Mouse (Mus musculus) liver, embryonic 11.5 days (tissue): ENCODE results near the gene Olfr799. TPM values are rescaled to one million over a fixed set of nuclear protein-coding genes. Genes with fewer than 3 reads are reported as not detected.

Experiments used
- ATAC-seq: fragments of 200-750 bp; cut with Nextera tagmentation; replicated peaks from 2 replicates; pipeline ENCODE4 v1.8.0; 2017; ENCODE audit warnings: moderate number of reproducible peaks, mild to moderate bottlenecking, moderate TSS enrichment, moderate library complexity; ENCODE audit not compliant: low FRiP score
- DNase-seq: peaks from one replicate; pipeline ENCODE4 v3.0.0-alpha.2; 2017; ENCODE audit warnings: low spot score
- H3K27ac ChIP-seq: fragments of 300-500 bp; sonication (generic); 2 replicates; pipeline ENCODE4 v1.5.1; 2014; ENCODE audit warnings: mild to moderate bottlenecking, low read depth, low read length, control low read depth
- H3K27me3 ChIP-seq: fragments of 300-500 bp; sonication (generic); replicated peaks from 2 replicates; pipeline ENCODE4 v1.6.1; 2014; ENCODE audit warnings: low read length, mixed read lengths; ENCODE audit not compliant: control insufficient read depth, insufficient read depth
- H3K36me3 ChIP-seq: fragments of 300-500 bp; sonication (generic); 2 replicates; pipeline ENCODE4 v1.6.1; 2014; ENCODE audit warnings: mild to moderate bottlenecking, low read length, moderate library complexity, mixed read lengths; ENCODE audit not compliant: control insufficient read depth, insufficient read depth
- H3K4me1 ChIP-seq: fragments of 300-500 bp; sonication (generic); replicated peaks from 2 replicates; pipeline ENCODE4 v1.6.1; 2014; ENCODE audit warnings: low read length, mixed read lengths; ENCODE audit not compliant: control insufficient read depth, insufficient read depth
- H3K4me2 ChIP-seq: fragments of 300-500 bp; sonication (generic); 2 replicates; pipeline ENCODE4 v1.6.1; 2014; ENCODE audit warnings: mild to moderate bottlenecking, control low read depth, moderate library complexity
- H3K4me3 ChIP-seq: fragments of 300-500 bp; sonication (generic); 2 replicates; pipeline ENCODE4 v1.5.1; 2014; ENCODE audit warnings: low read depth, low read length, control low read depth
- H3K9ac ChIP-seq: fragments of 300-500 bp; sonication (generic); 2 replicates; pipeline ENCODE4 v1.6.1; 2014; ENCODE audit warnings: low read depth, low read length, control low read depth
- H3K9me3 ChIP-seq: fragments of 300-500 bp; sonication (generic); 2 replicates; pipeline ENCODE4 v1.6.1; 2016; ENCODE audit warnings: low read length, inconsistent platforms, mixed read lengths; ENCODE audit not compliant: control insufficient read depth
- WGBS: fragments of 180-500 bp; shearing (Covaris S2); extraction: QIAGEN DNeasy Blood & Tissue Kit; methylation state at CpG from one replicate; pipeline ENCODE4 v1.1.7; 2014; 5-methylcytosine and 5-hydroxymethylcytosine counted together
- polyA plus RNA-seq: library from polyadenylated mRNA; unstranded; fragments of >200 nt; fragmentation: Nextera tagmentation; extraction: Ambion mirVana; gene quantifications from 2 replicates; pipeline ENCODE4 v1.2.1, GENCODE M21; 2014

The Olfr799 gene
- polyA plus RNA-seq, result not detected in 2 replicates

DNA sequence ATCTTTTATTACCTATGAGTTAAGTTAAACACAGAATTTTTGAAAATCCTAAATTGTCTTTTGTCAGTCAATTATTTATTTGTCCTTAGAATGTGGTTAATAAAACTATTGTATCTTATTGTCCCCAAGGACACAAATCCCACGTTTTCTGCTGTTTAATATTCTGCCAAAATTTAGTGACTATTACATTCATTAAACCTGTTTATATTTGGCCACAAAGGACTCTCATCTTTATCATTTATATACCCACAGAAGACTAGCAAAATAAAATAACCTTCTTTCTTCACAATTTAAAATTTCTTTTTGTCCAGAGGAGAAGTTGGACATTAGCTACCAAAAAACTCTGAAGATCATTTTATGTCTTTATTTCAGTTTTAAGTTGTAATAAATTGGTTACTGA, at the start of gene Olfr799:
Gene Olfr799 (plus strand): TSS at position 301 of the 400 bp plus-strand sequence.
- H3K4me1 ChIP-seq, result no peaks in the 10 kb centered on the region
- DNase-seq (no peak), ATAC-seq (no peak)
- no peak within 1 kb of the TSS for H3K27ac ChIP-seq
- H3K9ac ChIP-seq, result no peak within 1 kb of the TSS
- H3K4me3 ChIP-seq, result no peak within 1 kb of the TSS
- H3K9me3 ChIP-seq, result no peaks in the 10 kb centered on the region
- no peaks in the 10 kb centered on the region for H3K36me3 ChIP-seq
- WGBS, result 27% methylated on average over 1 of the region's 1 CpGs
- no peak within 1 kb of the TSS for H3K4me2 ChIP-seq
- H3K27me3 ChIP-seq, result no peaks in the 10 kb centered on the region

DNA sequence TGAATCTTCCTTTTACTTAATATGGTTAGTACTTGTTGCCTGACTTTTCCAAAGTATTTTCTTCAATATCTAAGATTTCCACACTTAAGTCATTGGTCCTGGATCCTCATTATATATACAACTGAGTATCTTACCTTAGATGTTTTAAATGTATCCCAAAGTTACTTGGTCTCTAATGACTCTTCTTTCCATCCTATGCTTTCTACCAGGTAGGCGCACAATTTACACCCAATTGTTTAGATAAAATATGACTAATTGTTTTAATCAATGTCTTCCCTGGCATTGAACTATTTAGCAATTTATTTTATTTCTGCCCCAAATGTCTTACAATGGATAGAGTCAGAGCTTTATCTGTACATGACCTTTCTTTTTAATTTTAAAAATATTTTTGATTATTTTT, 24.8 kb upstream of the Olfr799 start, which contains the start of gene Olfr796:
Gene Olfr796 (minus strand): TSS at position 101 of the 400 bp plus-strand sequence.
- no peaks in the 10 kb centered on the region for H3K36me3 ChIP-seq
- H3K9ac ChIP-seq, result no peak within 1 kb of the TSS
- no peaks in the 10 kb centered on the region for H3K4me1 ChIP-seq
- WGBS, result 81% methylated on average over 1 of the region's 1 CpGs
- no peaks in the 10 kb centered on the region for H3K9me3 ChIP-seq
- H3K27me3 ChIP-seq, result no peaks in the 10 kb centered on the region
- H3K4me2 ChIP-seq, result no peak within 1 kb of the TSS
- no peak within 1 kb of the TSS for H3K27ac ChIP-seq
- no peak for DNase-seq
- no peak for ATAC-seq
- no peak within 1 kb of the TSS for H3K4me3 ChIP-seq

DNA sequence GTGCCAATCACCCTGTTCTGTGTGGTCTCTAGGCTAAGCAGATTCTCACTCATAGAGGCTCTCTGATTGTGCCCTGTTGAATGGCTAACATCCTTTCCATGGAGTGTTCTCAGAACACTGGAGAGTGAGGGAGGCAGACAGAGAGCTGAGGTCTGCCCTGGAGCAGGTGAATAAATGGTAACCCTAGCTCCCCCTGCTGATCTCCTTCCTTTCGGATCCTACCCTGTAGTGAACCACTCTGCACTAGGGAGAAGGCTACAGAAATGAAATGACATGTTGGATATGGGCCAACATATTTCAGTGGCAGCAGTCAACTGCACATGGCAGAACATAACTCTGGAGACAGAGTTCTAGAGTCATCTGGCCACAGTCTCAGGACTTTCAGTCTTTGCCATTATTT, 15.6 kb upstream of the Olfr799 start:
- Histone ChIP-seq H3K4me1 (no peaks in the 10 kb centered on the region), H3K9ac (no peak overlapping the region), H3K9me3 (no peaks in the 10 kb centered on the region), H3K27ac (no peak overlapping the region), H3K27me3 (no peaks in the 10 kb centered on the region), H3K4me3 (no peak overlapping the region), H3K4me2 (no peak overlapping the region), H3K36me3 (no peaks in the 10 kb centered on the region)
- 15% methylated on average over 1 of the region's 1 CpGs for WGBS
- no peak; the same call in 1 of the 2 replicates for ATAC-seq
- DNase-seq, result no peak

DNA sequence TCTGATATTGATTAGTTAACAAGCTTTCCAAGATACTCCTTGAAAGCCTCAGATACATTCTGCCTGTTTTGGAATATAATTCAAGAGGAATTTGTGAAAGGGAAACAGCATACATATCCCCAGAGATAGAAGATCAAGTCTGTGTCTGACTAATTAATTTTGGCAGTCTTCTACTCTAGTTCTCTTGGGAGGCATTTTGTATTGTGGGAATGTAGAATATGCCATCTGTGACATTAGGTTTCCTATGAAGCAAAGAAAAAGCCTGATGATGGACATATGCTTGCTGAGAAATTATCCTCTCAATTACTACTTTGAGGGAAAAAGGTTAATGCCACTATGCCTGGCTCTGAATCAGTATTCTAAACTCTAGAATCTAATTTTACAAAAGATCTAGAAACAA, 14.0 kb upstream of the Olfr799 start:
- no peak for ATAC-seq
- no peaks in the 10 kb centered on the region for H3K27me3 ChIP-seq
- H3K36me3 ChIP-seq, result no peaks in the 10 kb centered on the region
- no peak for DNase-seq
- no peak overlapping the region for H3K9ac ChIP-seq
- no peak overlapping the region for H3K27ac ChIP-seq
- H3K4me3 ChIP-seq, result no peak overlapping the region
- no peaks in the 10 kb centered on the region for H3K4me1 ChIP-seq
- H3K4me2 ChIP-seq, result no peak overlapping the region
- no peaks in the 10 kb centered on the region for H3K9me3 ChIP-seq

DNA sequence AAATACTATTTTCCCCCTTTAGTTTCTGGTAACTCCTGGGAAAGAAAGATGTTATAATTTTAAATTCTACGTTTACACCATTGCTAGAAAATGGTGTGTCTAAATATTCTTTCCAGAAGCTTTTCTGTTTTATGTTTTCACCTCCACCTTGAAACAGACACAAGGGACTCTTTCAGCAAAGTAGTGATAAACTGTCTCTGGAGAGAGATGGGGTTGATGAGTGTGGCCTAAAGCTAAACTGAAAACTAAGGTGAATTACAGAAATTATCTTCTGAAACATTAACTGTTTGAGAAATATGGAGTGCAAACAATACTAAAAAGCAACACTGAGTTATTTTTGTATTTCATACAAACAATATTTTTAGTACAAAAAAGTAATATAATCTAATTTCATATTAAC, 9.4 kb upstream of the Olfr799 start, which contains the start of gene Olfr798:
Gene Olfr798 (minus strand): TSS at position 101 of the 400 bp plus-strand sequence.
- Histone ChIP-seq H3K4me2 (no peak within 1 kb of the TSS), H3K36me3 (no peaks in the 10 kb centered on the region), H3K4me3 (no peak within 1 kb of the TSS), H3K27ac (no peak within 1 kb of the TSS), H3K9ac (no peak within 1 kb of the TSS), H3K27me3 (no peaks in the 10 kb centered on the region), H3K4me1 (no peaks in the 10 kb centered on the region), H3K9me3 (no peaks in the 10 kb centered on the region)
- 66% methylated on average over 1 of the region's 1 CpGs for WGBS
- DNase-seq, result no peak
- no peak for ATAC-seq

DNA sequence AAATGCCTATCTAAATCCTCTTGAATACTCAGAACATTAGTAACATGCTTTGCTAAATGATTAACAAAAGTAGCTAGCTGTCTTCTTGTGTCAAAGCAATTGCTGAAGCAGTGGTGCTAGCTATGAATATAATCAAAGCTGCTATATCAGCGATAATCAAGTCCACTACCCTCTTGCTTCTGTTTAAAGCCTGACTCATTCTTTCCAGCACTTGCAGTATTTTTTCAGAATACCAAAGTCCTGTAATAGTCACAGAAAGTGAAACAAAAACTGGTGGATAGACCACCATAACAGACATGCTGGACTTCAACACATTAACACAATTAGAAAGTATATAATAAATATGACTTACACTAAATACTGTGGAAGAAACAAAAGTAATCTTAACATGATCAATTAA, 14.5 kb downstream of the Olfr799 start:
- no peak for ATAC-seq
- WGBS, result 88% methylated on average over 1 of the region's 1 CpGs

DNA sequence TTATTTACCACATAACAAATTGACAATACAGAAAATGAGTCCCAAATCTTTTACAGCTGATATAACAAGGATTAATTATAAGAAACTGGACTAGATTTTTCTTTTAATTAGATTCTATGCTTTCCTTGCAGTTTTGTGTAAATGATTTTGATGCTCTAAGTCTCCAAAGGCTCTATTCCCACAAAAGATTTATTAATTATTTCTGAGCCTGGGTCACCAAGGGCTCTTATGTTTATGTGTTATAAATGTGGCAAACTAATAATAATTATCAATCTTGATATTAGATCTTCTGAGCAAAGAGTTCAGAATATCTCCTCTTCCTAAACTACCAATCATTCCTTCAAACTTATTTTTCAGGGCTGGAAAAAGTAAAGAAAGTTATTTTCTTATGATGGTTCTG, 20.1 kb downstream of the Olfr799 start, which contains the start of gene Olfr800:
Gene Olfr800 (plus strand): TSS at position 301 of the 400 bp plus-strand sequence.
- ATAC-seq, result no peak
- Histone ChIP-seq H3K27ac (no peak within 1 kb of the TSS), H3K9ac (no peak within 1 kb of the TSS), H3K9me3 (no peaks in the 10 kb centered on the region), H3K4me3 (no peak within 1 kb of the TSS), H3K4me2 (no peak within 1 kb of the TSS), H3K36me3 (no peaks in the 10 kb centered on the region), H3K27me3 (no peaks in the 10 kb centered on the region), H3K4me1 (no peaks in the 10 kb centered on the region)
- no peak for DNase-seq

More for the DNA sequence above, 14.5 kb downstream of the Olfr799 start:
- no peaks in the 10 kb centered on the region for H3K4me1 ChIP-seq
- no peak overlapping the region for H3K4me3 ChIP-seq
- H3K4me2 ChIP-seq, result no peak overlapping the region
- H3K27ac ChIP-seq, result no peak overlapping the region
- H3K27me3 ChIP-seq, result no peaks in the 10 kb centered on the region
- H3K36me3 ChIP-seq, result no peaks in the 10 kb centered on the region
- no peak for DNase-seq
- H3K9me3 ChIP-seq, result no peaks in the 10 kb centered on the region
- H3K9ac ChIP-seq, result no peak overlapping the region

DNA sequence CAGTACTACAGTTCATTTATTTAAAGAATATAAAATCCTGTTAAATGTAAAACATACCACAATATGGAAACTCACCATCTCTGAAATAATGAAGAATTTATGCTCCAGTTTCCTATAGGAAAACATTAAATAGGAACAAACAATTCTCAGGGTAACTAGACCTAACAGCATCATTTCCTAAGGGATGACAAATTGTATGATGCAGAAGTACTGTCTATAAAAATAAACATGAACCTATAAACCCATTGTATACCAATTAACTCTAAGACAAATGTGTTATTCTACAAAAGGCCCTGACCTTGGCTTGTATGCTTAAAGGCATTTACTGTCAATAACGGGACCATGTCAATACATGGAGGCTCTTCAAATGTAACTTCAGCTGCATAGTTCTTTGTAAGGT, 36.5 kb downstream of the Olfr799 start, which contains the start of gene Olfr801:
Gene Olfr801 (minus strand): TSS at position 101 of the 400 bp plus-strand sequence.
- Histone ChIP-seq H3K9ac (no peak within 1 kb of the TSS), H3K27ac (no peak within 1 kb of the TSS), H3K36me3 (no peaks in the 10 kb centered on the region), H3K27me3 (no peaks in the 10 kb centered on the region), H3K4me3 (no peak within 1 kb of the TSS), H3K4me1 (no peaks in the 10 kb centered on the region), H3K9me3 (no peaks in the 10 kb centered on the region), H3K4me2 (no peak within 1 kb of the TSS)
- ATAC-seq (no peak), DNase-seq (no peak)
- 68% methylated on average over 1 of the region's 1 CpGs for WGBS

DNA sequence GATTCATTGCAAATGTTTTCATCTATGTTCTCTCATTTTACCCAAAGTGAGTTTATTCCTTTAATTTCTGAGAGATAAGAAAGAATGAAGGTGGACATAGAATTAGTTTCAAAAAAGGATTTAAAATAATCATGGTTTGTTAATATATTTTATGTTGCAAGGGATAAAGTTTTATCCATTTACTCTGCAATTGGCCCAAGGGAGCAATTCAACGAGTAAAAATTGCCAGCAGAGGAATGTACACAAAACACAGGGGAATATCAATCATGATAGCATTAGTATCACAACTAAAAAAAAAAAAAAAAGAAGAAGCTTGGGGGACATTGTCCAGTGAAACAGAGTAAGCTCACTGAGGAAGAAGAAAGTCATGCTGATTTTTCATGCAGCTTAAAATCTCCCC, 50.8 kb downstream of the Olfr799 start, which contains the start of gene Olfr802:
Gene Olfr802 (minus strand): TSS at position 101 of the 400 bp plus-strand sequence.
- Histone ChIP-seq H3K36me3 (no peaks in the 10 kb centered on the region), H3K27ac (no peak within 1 kb of the TSS), H3K4me1 (no peaks in the 10 kb centered on the region), H3K4me2 (no peak within 1 kb of the TSS), H3K9ac (no peak within 1 kb of the TSS), H3K9me3 (no peaks in the 10 kb centered on the region), H3K27me3 (no peaks in the 10 kb centered on the region), H3K4me3 (no peak within 1 kb of the TSS)
- no peak for ATAC-seq
- WGBS, result 49% methylated on average over 1 of the region's 1 CpGs
- no peak for DNase-seq
